Mouse (Mus musculus): ENCODE data around the gene Fezf2. TPM values are rescaled to one million over a fixed set of nuclear protein-coding genes. Genes with fewer than 3 reads are reported as not detected.

Gene Fezf2
- total RNA-seq, 2 experiments from 2014 or later = not detected

DNA sequence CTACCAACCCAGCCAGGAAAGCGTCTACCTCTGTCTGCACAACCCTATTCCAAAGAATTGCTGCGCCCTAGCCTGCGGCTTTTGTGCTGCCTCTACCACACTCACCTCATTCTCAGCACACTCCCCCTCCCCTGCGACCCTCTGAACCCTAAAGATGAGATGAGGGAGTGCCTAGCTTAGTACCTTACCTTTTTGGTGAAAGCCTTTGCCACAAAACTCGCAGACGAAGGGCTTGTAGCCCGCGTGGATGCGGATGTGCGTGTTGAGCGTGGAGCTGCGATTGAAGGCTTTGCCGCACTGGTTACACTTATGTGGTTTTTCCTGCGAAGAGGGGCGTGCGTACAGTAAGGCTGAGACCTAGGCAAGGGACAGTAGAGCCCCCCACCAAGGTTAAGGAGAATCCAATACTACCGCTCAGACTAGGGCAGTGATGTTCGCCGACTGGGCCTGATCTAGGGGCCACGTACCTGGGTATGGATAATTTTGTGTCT, 4.5 kb downstream of the Fezf2 start:
- intact Hi-C loops (cut with DNase I) = no loop called here
- no peak for DNase-seq

DNA sequence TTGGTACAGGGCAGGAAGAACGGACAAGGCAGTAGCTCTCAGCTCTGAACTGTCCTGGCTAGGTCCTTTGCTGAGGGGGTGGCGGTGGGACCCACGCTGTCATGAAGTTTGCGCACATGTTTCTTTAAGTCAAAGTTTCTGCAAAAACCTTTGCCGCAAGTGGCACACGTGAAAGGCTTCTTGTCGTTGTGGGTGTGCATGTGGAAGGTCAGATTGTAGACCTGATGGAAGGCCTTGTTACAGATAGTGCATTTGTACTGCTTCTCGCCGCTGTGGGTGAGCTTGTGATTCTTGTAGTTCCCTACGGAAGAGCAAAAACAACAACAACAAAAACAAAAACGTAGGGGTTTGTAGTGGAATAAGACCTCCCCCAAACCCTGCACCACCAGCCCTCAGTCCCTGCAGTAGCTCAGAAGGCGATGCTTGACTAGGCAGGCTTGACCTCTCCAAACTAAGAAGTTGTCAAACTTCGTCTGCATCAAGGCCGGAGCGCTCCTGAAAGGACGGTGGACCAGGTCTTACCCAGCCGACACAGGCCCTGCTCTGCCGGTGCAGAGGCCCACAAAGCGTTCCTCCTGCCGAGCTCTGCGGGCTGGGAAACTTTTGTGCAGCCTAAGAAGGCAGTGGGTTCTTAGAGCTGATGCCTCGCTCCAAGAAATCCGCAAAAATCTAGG, 5.4 kb downstream of the Fezf2 start:
- intact Hi-C loops (cut with DNase I) = no loop called here
- no peak for DNase-seq

DNA sequence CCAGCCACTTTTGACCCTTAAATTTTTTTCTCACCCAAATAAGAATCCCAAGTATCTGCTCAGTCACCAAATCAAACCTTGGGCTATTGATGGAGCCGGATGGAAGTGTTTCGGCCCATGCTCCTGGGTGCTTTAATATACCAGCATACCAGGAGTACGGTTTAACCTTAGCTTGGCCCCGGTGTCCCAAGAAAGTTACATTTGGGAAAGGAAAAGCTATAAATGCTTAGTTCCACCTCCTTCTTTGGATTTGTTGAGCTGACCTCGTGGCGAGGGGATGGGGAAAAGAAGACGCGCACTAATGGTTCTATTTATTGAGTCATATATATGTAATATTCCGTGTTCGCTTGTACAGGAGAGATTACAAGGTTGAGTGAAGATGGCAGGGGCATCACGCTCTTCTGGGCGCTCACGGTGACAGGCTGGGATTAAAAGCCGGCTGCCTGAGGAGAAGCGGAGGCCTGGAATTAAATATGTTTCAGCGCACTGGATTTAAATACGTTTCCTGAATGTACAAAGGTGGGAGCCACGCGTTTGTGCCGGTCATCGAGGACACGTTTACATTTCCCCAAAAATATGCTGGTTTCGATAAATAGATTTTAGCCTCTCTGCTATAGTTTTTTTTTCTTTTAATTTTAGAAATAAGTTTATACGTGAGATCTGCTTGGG, 6.1 kb downstream of the Fezf2 start:
- no peak for DNase-seq
- intact Hi-C loops (cut with DNase I) = no loop called here

DNA sequence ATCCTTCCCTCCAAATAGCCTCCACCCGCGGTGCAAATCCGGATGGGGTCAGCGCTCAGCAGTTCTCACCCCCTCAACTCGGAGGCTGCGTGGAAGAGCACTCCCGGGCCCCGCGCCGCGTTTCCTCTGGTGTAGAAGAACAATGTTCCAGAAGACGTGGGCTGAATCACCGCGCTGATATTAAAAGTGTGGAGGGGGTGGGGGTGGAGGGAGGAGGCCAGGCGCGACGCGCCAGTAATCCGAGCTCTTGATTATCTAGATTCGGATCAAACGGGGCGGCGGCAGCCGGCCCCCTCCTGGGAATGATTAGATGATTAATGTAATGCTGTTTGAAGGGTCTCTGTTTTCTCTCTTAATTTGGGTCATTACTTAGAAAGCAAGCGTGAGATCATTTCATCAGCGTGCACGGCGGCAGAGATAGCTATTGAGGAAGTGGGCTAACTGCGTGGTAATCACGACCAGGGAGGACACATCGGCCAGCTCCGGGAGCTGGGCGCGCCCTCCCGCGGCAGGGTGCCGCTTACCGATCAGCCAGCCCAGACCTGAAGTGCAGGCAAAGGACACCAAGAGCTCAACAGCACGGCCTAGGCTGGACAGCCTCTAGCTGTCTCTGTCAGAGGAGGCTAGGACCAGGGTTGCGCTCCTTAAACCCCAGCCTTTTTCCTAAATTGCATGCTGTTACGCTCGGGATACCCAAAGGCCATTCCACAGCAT, 6.8 kb downstream of the Fezf2 start:
- intact Hi-C loops (cut with DNase I) = no loop called here

DNA sequence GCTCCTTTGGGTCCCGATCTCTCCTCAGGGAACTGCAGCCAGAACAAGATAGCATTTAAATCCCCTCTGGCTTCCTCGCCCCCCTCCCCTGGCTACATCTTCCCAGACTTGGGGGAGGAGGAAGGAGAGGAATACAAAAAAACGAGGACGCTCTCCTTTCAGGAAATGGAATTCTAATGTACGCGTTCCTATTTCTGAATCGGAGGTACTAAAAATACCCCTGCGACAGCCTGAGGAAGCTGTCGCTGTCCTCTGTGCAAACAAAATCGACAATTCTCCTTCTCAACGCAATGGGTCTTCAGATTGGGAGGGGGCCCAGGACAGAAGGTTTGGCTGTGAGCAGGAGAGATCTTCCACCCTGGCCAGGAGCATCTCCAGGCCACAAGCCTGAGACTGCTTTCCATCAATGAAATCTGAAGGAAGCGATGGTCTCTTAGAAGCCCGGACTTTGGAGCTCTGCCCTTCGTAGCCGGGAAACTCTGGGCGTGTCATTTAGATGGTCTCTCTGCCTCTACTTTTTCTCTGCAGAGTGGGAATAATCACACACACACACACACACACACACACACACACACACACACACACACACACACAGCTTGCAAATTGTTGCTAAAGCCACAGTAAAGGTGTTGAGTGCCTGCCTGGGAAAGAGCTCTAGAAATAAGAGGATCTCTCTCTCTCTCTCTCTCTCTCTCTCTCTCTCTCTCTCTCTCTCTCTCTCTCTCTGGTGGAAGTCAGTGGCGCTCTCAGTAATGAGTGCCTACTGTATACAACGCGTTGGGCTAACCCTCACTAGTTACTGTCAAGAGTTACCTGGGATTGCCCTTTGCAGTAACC, 7.5 kb downstream of the Fezf2 start:
- DNase-seq = no peak
- intact Hi-C loops (cut with DNase I) = no loop called here

More for the DNA sequence above, 6.8 kb downstream of the Fezf2 start:
- no peak for DNase-seq

DNA sequence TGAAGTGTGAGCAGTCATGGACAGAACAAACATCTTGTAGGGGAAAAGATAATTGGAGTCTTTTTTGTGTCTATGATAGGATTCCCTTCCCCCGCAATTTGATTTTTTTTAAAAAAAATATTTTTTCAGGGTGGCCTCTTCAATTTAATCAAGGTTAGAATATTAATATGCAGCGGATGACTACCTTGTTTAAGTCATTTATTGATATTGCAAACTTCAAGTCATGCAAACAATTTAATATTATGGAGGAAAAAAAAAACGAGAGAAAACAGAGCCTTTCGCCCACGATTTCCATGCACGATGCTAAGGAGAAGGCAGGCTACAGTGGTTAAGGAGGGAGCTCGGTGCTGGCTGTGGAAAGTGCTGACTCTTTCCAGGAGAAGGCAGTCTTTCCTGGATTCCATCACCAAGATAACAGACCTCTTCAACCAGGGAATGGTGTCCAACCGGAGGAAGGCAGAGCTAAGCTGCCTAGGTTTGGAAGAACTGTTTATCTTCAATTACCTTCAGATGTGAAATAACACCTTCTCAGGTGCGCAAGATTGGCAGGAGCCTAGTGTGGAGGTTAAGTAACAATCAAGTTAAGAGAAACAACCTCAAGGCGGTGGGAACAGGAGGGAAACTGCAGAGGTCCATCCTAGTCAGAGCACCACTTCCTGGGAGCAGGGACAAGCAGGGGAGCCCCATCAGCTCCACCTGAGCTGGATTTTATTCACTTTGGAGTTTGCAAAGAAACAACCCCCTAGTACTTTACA, 9.0 kb downstream of the Fezf2 start:
- intact Hi-C loops (cut with DNase I) = no loop called here
- no peak for DNase-seq

DNA sequence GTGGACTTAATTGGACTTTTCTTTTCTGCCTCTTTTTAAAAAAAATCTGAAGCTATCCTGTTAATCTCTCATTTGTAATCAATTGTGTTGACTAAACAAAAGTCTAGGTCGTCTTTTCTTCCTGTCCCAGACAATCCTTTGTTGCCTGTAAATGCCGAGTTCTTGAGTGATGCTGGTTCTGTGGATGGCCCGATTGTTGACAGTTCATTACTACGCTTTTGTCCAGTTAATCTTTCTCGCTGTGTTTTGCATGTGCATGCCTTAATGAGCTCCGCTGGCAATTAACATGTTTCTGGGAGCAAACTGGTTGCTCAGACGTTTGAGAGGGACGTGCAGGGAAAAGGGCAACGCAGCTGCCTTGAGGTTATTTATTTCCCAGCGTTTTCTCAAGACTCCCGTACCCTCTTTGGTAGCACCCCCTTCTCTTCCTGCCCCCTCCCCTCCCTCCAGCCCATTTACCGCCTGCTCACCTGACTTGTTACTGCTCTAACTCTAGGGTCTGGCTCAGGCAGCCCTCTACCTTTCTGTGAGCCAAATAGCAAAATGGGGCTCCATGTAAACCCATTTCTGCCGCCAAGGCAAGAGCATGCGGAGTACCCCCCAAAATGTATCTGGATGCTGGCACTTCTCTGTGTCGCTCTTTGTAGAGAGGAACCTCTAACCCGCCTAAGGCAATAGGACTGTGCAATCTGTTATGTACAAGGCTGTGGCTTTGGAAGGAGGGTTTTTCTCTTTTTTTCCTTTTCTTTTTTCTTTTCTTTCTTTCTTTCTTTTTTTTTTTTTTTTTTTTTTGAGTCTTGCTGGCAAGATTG, 9.8 kb downstream of the Fezf2 start:
- no peak for DNase-seq
- intact Hi-C loops (cut with DNase I) = no loop called here

DNA sequence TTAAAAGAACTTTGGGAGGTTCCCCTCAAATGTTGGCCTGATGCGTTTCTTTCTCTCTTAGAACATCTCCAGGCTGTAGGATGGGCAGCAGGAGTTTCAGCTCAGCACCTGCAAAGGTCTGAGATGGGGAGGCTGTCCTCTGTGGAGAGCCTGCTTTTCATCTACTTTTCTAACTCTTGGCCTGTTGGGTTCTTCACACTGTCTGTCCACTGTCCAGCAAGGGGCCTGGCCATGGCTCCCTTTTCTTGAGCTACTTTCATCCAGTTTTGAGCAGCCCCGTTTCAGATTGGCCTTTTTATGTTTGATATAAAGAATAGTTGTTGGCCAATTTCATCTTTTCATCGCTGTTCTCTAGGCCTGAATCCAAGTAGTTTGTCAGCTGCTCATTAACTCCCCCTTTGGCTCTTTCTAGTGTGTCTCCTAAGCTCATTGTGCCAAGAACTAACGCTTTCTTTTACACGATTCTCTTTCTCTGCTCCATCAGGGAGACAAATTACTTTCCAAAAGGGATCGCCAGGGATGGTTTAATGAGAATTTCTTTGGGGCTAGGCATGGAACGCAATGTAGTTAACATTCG, 10.5 kb downstream of the Fezf2 start:
- intact Hi-C loops (cut with DNase I) = no loop called here
- no peak for DNase-seq

DNA sequence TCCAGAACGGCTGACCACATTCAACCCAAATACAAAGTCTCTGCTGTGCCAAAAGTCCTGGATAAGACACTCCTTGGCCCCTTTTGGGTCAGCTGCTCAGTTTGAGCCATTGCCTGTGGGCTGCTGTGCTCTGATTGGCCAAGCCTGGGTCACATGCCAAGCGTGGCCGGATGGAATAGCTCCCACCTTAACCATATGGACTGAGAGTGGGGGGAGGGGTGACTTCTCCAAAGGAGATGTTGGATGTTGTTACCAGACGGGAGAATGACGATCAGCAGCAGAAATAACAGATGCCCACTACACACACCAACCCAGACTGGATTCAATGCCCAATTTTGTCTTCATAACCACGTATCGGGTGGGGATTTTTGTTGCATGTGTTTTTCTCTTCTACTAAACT, 13.1 kb downstream of the Fezf2 start:
- intact Hi-C loops (cut with DNase I) = loop anchor here (5.0 kb wide), 1 partner anchor 183 kb away; no protein-coding TSS in a partner anchor

DNA sequence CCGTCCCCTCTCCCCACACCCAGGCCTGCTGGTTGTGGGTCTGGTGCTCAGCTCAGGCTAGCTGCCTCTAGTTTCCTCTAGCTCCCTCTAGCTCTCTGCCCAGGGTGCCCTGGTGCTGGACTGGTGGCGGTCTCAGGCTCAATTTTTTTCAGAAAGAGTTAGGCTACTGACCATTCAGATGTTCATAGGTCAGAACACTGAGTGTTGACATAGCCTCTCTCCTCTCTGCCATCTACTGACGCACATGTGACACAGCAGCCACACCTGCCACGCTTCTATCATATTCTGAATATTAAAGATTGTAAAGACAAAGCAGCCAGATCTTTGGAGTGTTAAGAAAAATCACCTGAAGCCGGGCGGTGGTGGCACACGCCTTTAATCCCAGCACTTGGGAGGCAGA, 14.4 kb downstream of the Fezf2 start:
- intact Hi-C loops (cut with DNase I) = loop anchor here (5.0 kb wide), 1 partner anchor 181 kb away; no protein-coding TSS in a partner anchor
- DNase-seq = no peak

More for the DNA sequence above, 13.1 kb downstream of the Fezf2 start:
- DNase-seq = no peak

DNA sequence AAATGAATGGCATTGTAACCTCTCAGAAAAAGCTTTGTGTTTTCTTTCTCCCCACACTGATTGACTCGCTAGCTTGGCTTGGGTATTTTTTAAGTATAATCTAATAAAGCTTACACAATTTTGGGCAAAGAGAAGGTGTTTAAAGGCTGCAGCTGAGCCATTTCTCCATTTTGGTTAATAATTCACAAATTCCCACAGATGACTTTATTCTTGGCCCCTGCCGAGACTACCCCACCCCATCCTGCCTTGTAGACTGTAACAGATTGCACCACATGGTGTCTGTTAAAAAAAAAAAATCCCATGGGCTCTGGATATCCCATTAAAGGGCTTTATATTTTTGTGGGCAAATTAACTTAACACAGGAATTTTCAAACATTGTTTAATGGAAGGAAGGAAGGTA, 44.9 kb downstream of the Fezf2 start:
- intact Hi-C loops (cut with DNase I) = no loop called here
- DNase-seq = peak in 1 of 2 experiments; percentile 5

DNA sequence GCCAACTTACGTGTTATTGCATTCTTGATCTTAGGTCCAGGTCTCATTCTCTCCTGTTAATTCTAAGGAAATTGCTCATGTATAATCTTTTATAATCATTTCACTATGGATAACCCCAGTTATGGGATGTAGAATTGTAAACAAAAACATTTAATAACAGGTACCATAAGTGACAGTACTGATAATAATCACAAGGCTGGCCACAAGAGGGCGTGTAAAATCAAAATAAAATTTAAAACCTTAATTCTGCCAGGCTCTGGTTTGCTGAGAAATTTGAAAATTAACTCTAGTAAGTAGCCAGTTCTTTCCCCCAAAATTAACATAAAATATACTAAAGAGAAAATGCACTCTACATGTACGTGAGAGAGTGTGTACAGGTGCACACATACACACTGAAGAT, 47.3 kb downstream of the Fezf2 start:
- intact Hi-C loops (cut with DNase I) = loop anchor here (2.0 kb wide), 1 partner anchor 230 kb away; no protein-coding TSS in a partner anchor
- peak in 1 of 2 experiments; percentile 6 for DNase-seq

DNA sequence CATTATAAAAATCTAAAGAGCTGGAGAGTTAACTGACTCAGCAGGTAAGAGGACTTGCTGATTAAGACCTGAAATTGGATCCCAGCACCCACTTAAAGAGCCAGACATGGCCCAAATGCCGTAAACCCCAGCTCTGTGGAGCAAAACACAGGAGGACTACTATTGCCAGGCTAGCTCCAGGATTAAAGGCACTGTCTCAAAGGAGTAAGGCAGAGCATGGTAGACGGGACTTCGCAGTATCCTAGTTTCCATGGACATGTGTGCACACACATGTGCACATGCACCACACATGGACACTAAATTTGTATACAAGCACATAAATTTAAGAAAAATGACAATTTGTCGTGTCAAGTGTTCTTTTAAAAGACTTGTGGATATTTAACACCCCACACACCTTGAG, 47.7 kb downstream of the Fezf2 start:
- intact Hi-C loops (cut with DNase I) = loop anchor here (2.0 kb wide), 1 partner anchor 231 kb away; no protein-coding TSS in a partner anchor
- no peak for DNase-seq

DNA sequence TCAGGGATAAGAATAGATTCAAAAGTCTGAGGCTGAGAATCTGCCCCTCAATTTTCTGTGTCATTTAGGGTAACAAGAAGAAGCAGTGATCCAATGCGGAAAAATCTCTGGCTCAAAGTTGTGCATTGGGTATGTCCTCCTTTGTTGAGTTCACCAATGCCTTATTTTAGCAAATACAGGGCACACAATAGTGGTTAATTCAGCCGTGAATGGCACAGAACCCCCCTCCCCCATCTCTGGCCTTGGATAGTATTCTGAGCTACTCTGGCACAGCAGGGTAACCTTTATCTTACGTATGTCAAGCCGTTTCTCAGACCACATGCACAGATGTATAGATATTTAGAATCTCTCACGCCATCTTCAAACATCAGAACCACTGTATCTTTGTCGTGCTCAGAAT, 48.3 kb downstream of the Fezf2 start:
- intact Hi-C loops (cut with DNase I) = loop anchor here (2.0 kb wide), 1 partner anchor 231 kb away; no protein-coding TSS in a partner anchor
- no peak for DNase-seq

DNA sequence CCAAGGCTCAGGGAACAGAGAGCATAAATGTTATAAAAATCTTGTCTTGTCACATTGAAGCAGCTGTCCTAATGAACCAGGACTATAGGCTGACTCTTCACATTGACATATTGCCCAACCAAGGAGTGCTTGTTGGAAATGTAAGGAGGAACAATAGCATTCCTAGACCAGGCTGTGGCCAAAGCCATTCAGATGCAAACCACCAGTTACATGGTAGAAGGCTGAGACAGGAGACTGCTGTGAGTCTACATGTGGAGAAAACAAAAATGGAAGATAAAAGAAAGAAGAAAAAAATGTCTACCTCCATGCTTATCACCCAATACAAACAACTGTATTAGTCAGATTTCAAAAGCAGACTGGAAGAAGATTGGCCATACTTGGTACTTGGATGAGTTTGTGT, 48.8 kb downstream of the Fezf2 start:
- no peak for DNase-seq
- intact Hi-C loops (cut with DNase I) = no loop called here

DNA sequence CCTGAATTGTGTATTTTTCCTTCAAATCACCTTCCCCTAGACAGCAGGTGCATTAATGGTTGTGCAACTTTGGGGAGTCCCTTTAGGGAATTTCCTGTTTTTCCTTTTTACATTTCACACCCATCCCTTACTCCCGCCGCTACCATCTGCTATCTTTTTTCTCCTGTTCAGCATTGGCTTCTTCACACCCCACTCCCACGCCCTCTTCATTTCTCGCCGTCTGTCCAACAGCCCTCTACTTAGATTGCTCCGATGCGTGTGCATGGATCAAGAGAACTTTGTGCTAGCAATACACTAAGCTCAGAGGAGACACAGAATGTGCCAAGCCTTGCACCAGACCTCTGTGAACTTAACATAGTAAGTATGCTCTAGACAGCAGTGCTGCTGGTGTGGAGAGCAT, 51.6 kb downstream of the Fezf2 start:
- intact Hi-C loops (cut with DNase I) = no loop called here
- DNase-seq = no peak

All from heart, postnatal 10 days (tissue).